Mouse (Mus musculus): ENCODE data around the gene Axdnd1.
A peak's percentile ranks its signal among the peaks of the same experiment; 100 is the strongest.
"Not testable (repeated sequence)": the region's sequence is repeated elsewhere in the genome, so short reads cannot be mapped to it uniquely, and the experiment has no call there.

The Axdnd1 gene

GRCm38 (mm10) chr1:156437016-156437708 lies 16.2 kb upstream of the Axdnd1 start:
- DNase-seq (ENCODE audit: low read depth, low spot score): no peak

- peak; percentile 50 for DNase-seq (ENCODE audit: low read depth, low spot score)
These were observed 12.5 kb upstream of the Axdnd1 start for GRCm38 (mm10) chr1:156433497-156433896.

DNA sequence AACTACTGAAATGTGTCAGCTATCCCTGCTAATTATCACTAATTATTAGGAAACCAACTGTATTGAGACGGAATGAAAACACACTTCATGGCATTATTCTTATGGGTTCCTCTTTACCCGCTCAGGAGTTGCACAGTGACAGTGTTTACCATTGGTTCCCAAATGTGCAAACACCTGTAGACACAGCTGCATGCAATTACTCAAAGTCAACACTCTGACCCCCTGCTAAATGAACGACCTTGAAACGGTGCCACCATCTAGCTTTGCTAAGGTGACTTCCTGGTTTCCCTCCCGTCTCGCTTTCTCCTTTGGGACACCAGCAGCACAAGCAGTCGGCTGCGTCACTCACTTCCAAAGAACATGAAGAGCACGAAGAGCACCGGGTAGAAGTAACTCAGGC lies 11.5 kb upstream of the Axdnd1 start:
- no peak for DNase-seq (ENCODE audit: low read depth, low spot score)

DNA sequence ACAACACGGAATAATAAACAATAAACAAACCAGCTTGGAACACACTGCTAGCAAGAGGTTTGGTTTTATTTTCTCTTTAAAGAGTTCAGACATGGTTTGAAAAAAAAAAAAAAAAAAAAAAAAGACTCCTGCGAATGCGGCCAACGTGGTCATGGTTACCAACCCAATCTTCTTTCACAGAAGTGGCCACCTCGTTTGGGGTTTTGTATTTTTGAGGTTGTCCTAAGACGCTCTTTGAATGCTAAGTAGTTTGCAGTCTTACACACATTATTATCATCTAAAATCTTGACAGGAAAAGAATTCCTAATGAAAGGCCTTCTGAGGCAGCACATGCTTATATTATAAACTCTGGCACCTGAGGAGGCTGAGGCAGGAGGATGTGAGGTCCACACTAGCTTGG lies 7.5 kb upstream of the Axdnd1 start:
- DNase-seq (ENCODE audit: low read depth, low spot score): no peak

DNA sequence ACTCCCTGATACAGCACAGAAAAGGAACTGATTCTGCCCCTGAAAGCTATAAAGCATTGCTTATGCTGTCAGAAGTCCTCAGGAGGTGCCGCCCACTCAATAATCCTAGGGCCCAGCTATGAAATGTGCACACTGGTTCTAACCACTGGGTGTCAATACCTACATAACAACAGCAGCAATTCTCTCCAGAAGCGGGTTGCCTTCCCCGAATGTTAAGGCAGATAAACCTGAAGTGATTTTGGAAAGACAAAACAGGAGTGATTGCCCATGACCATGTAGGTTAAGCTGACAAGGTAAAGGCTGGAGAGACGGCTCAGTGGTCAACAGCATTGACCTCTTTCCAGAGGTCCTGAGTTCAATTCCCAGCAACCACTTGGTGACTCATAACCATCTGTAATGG lies 4.8 kb upstream of the Axdnd1 start:
- DNase-seq (ENCODE audit: low read depth, low spot score): no peak

DNA sequence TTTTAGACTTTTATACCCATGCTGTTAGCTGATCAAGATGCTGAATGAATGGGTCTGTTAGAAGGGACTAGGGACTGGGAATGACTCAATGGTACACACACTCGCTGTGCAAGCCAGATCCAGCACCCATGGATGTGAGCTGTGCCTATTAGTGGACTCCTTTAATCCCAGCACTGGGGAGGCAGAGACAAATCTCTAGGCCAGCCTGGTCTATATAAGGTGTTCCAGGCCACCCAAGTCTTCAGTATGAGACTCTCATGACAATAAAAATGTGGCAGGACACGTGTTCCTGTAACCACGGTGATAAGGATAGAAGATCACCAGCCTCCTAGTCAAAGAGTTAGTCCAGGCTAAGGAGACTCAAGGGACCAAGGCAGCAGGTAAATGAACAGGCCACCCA lies 3.1 kb upstream of the Axdnd1 start:
- DNase-seq (ENCODE audit: low read depth, low spot score): no peak

DNA sequence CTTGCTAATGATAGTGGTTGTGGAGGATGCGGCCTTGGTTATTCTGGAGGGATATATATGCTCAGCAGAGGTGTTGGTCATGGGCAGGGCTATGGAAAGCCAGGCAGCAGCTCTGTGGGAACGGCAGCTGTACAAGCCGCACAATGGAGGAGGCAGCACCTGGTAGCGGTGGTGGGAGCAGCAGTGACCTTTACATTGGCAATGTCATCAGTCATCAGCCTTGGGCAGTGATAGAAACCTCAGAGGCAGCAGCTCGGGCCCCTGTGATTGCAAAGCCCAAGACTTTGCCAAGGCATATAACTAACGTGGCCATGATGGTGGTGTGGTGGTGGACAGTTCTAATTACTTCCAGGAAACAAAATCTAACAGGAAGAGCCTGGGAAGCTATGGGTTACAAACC lies 2.5 kb upstream of the Axdnd1 start:
- DNase-seq (ENCODE audit: low read depth, low spot score): no peak

DNA sequence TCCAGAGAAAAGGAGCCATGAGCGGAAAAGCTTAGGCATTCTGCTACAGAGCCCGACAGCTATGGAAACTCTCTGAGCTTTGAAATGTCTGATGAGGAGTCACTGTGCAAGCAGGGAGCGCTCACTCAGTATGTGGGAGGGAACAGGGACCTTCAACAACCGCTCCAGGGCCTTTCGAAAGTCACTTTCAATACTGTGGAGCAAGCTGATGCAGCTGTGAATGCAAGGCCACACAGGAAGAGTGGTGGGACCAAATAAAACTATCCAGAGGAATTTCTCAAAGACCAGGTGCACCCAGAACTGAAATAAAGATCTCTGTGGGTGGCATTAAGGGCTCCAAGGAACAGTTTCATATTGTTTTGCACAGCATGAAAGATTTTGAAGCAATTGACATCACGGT lies 1.9 kb upstream of the Axdnd1 start:
- no peak for DNase-seq (ENCODE audit: low read depth, low spot score)

DNA sequence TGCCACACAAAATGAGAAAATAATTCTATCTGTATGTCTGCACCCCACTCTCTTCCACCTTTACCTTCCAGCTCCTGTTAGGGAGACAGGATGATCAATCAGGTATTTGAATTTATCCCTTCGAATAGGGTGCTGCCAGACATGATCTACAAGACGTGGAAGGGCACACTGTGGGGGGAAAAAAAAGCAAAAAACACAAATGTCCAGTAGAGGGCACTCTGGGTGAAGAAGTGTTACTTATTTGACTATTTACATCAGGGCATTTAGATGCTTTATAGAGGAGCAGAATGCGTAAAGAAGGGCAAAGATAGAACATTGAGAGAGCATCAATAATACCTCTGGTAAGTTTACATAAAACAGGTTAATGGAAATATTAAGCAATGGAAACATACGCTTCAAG lies 2.8 kb downstream of the Axdnd1 start:
- DNase-seq (ENCODE audit: low read depth, low spot score): peak; percentile 56

DNA sequence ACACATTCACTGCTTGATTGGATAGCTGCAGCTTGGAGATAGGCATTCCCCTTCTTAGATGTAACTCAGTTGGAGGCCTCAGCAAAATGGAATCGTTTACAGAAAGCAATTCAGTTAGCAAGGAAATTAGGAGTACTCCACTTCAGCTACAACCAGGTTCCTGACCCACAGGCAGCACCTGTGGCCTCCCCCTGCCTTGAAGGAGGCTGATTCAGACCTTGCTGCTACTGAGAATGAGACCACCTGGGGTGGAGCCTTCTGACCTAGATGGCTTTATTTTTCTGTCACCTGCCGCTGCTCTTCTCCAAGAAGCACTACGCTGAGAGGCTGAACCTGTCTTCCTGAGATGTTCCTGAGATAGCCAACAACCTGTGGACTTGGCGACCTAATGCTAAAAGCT lies 12.4 kb downstream of the Axdnd1 start:
- no peak for DNase-seq (ENCODE audit: low read depth, low spot score)

- no peak for DNase-seq (ENCODE audit: low read depth, low spot score)
These were observed 13.0 kb downstream of the Axdnd1 start for GRCm38 (mm10) chr1:156408004-156408403.

- no peak for DNase-seq (ENCODE audit: low read depth, low spot score)
These were observed 17.7 kb downstream of the Axdnd1 start for GRCm38 (mm10) chr1:156403251-156403650.

GRCm38 (mm10) chr1:156402491-156402890 lies 18.5 kb downstream of the Axdnd1 start:
- no peak for DNase-seq (ENCODE audit: low read depth, low spot score)

DNA sequence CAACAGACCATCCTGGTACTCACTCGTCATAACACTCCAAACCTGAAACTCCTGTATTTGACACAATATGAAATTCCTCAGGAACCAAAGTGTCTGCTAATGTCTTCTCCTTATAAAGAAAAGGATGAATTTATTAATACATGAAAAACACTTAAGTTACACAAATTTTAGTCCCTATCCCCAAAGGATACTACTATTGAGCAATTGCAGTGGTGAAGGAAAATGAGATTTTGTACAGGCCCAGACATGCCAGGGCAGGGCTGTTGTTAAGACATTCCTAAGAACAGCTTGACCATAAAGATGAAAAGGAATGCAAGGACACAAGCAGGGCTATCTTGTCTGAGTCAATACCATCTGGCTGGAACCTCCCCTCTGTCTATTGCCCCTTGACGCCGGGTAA lies 20.8 kb downstream of the Axdnd1 start:
- not testable (repeated sequence) for DNase-seq (ENCODE audit: low read depth, low spot score)

DNA sequence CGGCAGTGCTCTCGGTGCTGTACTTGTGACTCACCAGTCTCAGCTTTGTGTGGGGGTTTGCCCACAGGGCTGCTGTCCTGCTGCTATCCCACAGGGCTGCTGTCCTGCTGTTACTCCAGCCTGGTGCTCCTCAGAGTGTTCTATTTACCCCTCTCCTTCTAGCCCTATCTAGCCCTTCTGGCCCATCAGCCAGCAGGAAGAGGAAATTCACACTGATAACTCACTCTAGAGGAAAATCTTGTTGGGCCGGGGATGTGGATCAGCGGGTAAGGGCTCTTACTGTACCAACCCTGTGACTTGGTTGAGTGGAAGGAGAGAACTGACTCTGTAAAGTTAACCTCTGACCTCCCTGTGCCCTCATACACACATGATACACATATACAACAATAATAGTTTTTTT lies 27.8 kb downstream of the Axdnd1 start:
- DNase-seq (ENCODE audit: low read depth, low spot score): peak; percentile 6

GRCm38 (mm10) chr1:156386880-156387279 lies 34.1 kb downstream of the Axdnd1 start:
- no peak for DNase-seq (ENCODE audit: low read depth, low spot score)

DNA sequence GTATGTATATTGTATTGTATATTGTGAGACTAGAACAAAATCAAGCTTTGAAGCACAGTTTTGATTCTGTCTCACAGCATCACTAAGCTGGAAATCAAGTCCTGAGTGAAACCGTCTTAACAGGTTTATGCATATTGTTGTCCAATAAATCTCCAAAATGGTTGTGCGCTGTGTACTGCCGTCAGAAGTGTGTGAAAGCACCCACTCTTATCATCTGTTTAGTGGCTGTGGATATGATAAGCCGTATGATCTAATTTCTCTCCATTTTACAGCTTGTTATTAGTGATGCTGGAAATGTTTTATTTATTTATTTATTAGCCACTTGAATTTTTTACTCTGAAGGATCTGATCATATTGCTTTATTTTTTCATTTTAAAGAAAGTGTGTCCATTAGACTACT lies 34.7 kb downstream of the Axdnd1 start:
- DNase-seq (ENCODE audit: low read depth, low spot score): no peak

DNA sequence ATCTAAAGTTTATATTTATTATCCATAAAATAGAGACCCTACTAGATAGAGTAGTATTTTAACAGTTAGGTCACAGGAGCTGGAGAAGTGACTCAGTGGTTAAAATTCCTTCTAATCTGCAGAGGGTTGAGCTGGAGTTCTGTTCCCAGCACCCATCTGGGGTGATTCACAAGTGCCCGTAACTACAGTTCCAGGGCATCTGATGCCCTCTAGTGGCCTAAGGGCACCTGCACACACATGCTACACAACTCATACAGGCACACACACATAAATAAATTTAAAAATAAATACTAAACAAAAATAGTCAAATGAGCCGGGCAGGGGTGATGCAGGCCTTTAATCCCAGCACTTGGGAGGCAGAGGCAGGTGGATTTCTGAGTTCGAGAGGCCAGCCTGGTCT lies 39.7 kb downstream of the Axdnd1 start:
- DNase-seq (ENCODE audit: low read depth, low spot score): no peak

DNA sequence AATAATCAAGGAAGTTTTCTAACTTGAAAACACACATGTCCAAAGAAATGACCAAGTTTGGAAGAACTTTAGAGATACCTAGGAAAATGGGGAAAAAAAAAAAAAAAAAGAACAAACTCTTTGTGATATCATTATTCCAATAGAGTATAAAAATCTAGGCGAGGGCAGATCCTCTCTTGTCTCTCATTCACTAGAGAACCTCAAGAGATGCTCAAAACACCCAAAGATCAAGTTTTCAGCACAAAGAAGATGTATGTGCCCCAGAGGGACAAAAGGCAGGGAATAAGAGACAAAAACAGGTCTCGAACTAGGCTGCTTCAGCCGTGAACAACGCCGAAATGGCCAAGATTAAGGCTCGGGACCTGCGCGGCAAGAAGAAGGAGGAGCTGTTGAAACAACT lies 55.2 kb downstream of the Axdnd1 start, which contains the start of gene Gm2000:
TSS of gene Gm2000 (plus strand) at position 301 of the 400 bp plus-strand sequence.
- DNase-seq (ENCODE audit: low read depth, low spot score): no peak

DNA sequence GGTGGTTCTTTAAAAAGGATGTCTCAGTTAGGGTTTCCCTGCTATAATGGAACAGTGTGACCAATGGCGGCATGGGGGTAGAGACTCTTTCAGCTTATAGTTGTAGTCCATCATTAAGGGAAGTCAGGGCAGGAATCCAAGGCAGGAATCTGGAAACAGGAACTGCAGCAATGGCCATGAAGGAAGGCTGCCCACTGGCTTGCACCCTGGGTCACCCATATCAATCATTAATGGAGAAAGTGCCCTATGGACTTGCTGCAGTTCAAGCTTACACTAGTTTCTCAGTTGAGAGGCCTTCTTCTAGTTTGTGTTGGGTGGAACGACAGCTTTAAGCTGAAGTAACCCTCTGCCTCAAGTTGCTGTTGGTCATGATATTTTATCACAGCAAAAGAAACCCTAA lies 68.5 kb downstream of the Axdnd1 start:
- no peak for DNase-seq (ENCODE audit: low read depth, low spot score)

- no peak for DNase-seq (ENCODE audit: low read depth, low spot score)
These were observed 70.5 kb downstream of the Axdnd1 start for GRCm38 (mm10) chr1:156350441-156350840.

GRCm38 (mm10) chr1:156349031-156349430 lies 71.9 kb downstream of the Axdnd1 start:
- DNase-seq (ENCODE audit: low read depth, low spot score): peak; percentile 1

- DNase-seq (ENCODE audit: low read depth, low spot score): no peak
These were observed 75.3 kb downstream of the Axdnd1 start for GRCm38 (mm10) chr1:156345633-156346032.

DNA sequence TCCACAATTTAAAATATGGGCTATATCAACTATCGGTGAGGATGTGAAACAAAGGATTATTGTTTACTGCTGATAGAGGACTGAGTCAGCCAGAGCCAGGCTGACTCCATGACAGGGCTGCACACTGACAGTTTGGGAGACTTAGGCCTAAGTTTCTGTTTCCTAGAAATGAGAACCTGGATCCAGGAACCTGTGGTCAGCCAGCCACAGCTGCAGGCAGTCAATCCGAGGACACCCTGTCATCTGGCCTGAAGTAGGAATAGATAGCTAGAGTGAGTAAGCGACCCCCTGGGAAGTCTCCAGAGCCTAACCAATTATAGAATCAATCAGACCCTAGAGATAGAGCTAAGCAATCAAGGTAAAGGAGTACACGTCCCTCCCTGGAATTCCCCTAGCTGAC lies 76.5 kb downstream of the Axdnd1 start:
- no peak for DNase-seq (ENCODE audit: low read depth, low spot score)

Data from brain, adult 2 months (tissue).